Mouse (Mus musculus): Measurements from ENCODE around the gene Bcl2. TPM values are rescaled to one million over a fixed set of nuclear protein-coding genes. Genes with fewer than 3 reads are reported as not detected.

Gene Bcl2
- total RNA-seq, 1 experiment = 0.98 TPM

- TF ChIP-seq MAFK (IDR thresholded peaks at IDR 0.05; ENCODE audit: insufficient read depth, low read depth, low read length) = no peak
- no peak for TF ChIP-seq CHD2 (IDR thresholded peaks at IDR 0.05; ENCODE audit: low read depth, low read length)
- no peak for TF ChIP-seq ZNF384 (IDR thresholded peaks at IDR 0.05; ENCODE audit: low read depth, low read length)
- TF ChIP-seq HCFC1 (IDR thresholded peaks at IDR 0.05; ENCODE audit: borderline replicate concordance, insufficient read depth, low read length) = no peak
- TF ChIP-seq ZC3H11A (IDR thresholded peaks at IDR 0.05; ENCODE audit: borderline replicate concordance, low read depth, low read length) = no peak
- H3K9ac ChIP-seq (ENCODE audit: insufficient read depth, low read depth, low read length, poor library complexity, severe bottlenecking) = no peak overlapping the region
- in situ Hi-C loops (cut with MboI; ENCODE audit: low sequenced_read_pairs in 2 of 2, unreplicated experiment in 2 of 2) = no loop called here
Observed at GRCm38 (mm10) chr1:106748555-106749315, 34.7 kb upstream of the Bcl2 start.

GRCm38 (mm10) chr1:106742980-106743379 lies 28.9 kb upstream of the Bcl2 start:
- Histone ChIP-seq H3K4me1 (ENCODE audit: control insufficient read depth in 2 of 2, insufficient read depth in 2 of 2, low read length in 2 of 2, poor library complexity in 1 of 2) (no peaks in the 10 kb centered on the region), H3K9me3 (ENCODE audit: control insufficient read depth, insufficient read depth, low read depth, low read length) (no peaks in the 10 kb centered on the region), H3K36me3 (ENCODE audit: control insufficient read depth, insufficient read depth, low read length, poor library complexity, severe bottlenecking) (peaks cover 25% of the 10 kb centered on the region), H3K4me3 (ENCODE audit: insufficient read depth in 1 of 2, low read depth in 1 of 2, low read length in 2 of 2, poor library complexity in 1 of 2, severe bottlenecking in 1 of 2) (no peak overlapping the region), H3K9ac (ENCODE audit: insufficient read depth, low read depth, low read length, poor library complexity, severe bottlenecking) (no peak overlapping the region), H3K27ac (ENCODE audit: insufficient read depth, low read depth, low read length, poor library complexity, severe bottlenecking) (no peak overlapping the region)
- TF ChIP-seq CHD2 (IDR thresholded peaks at IDR 0.05; ENCODE audit: low read depth, low read length) (no peak), ZNF384 (IDR thresholded peaks at IDR 0.05; ENCODE audit: low read depth, low read length) (no peak), HCFC1 (IDR thresholded peaks at IDR 0.05; ENCODE audit: borderline replicate concordance, insufficient read depth, low read length) (no peak), MAFK (IDR thresholded peaks at IDR 0.05; ENCODE audit: insufficient read depth, low read depth, low read length) (no peak), ZC3H11A (IDR thresholded peaks at IDR 0.05; ENCODE audit: borderline replicate concordance, low read depth, low read length) (no peak)
- in situ Hi-C loops (cut with MboI; ENCODE audit: low sequenced_read_pairs in 2 of 2, unreplicated experiment in 2 of 2) = no loop called here
- DNase-seq (ENCODE audit: low read depth, low spot score) = no peak

More at GRCm38 (mm10) chr1:106748555-106749315, 34.7 kb upstream of the Bcl2 start:
- Histone ChIP-seq H3K9me3 (ENCODE audit: control insufficient read depth, insufficient read depth, low read depth, low read length) (no peaks in the 10 kb centered on the region), H3K27ac (ENCODE audit: insufficient read depth, low read depth, low read length, poor library complexity, severe bottlenecking) (no peak overlapping the region), H3K4me1 (ENCODE audit: control insufficient read depth in 2 of 2, insufficient read depth in 2 of 2, low read length in 2 of 2, poor library complexity in 1 of 2) (no peaks in the 10 kb centered on the region), H3K36me3 (ENCODE audit: control insufficient read depth, insufficient read depth, low read length, poor library complexity, severe bottlenecking) (peaks cover 20% of the 10 kb centered on the region), H3K4me3 (ENCODE audit: insufficient read depth in 1 of 2, low read depth in 1 of 2, low read length in 2 of 2, poor library complexity in 1 of 2, severe bottlenecking in 1 of 2) (no peak overlapping the region)
- no peak for DNase-seq (ENCODE audit: low read depth, low spot score)

GRCm38 (mm10) chr1:106740735-106741134 lies 26.7 kb upstream of the Bcl2 start:
- Histone ChIP-seq H3K9me3 (ENCODE audit: control insufficient read depth, insufficient read depth, low read depth, low read length) (no peaks in the 10 kb centered on the region), H3K36me3 (ENCODE audit: control insufficient read depth, insufficient read depth, low read length, poor library complexity, severe bottlenecking) (peaks cover 25% of the 10 kb centered on the region; the same call in 1 of the 2 replicates), H3K4me3 (ENCODE audit: insufficient read depth in 1 of 2, low read depth in 1 of 2, low read length in 2 of 2, poor library complexity in 1 of 2, severe bottlenecking in 1 of 2) (no peak overlapping the region), H3K27ac (ENCODE audit: insufficient read depth, low read depth, low read length, poor library complexity, severe bottlenecking) (no peak overlapping the region), H3K4me1 (ENCODE audit: control insufficient read depth in 2 of 2, insufficient read depth in 2 of 2, low read length in 2 of 2, poor library complexity in 1 of 2) (no peaks in the 10 kb centered on the region), H3K9ac (ENCODE audit: insufficient read depth, low read depth, low read length, poor library complexity, severe bottlenecking) (no peak overlapping the region)
- in situ Hi-C loops (cut with MboI; ENCODE audit: low sequenced_read_pairs in 2 of 2, unreplicated experiment in 2 of 2) = no loop called here
- no peak for DNase-seq (ENCODE audit: low read depth, low spot score)
- TF ChIP-seq ZNF384 (IDR thresholded peaks at IDR 0.05; ENCODE audit: low read depth, low read length) (no peak), ZC3H11A (IDR thresholded peaks at IDR 0.05; ENCODE audit: borderline replicate concordance, low read depth, low read length) (no peak), CHD2 (IDR thresholded peaks at IDR 0.05; ENCODE audit: low read depth, low read length) (no peak), HCFC1 (IDR thresholded peaks at IDR 0.05; ENCODE audit: borderline replicate concordance, insufficient read depth, low read length) (no peak), MAFK (IDR thresholded peaks at IDR 0.05; ENCODE audit: insufficient read depth, low read depth, low read length) (no peak)

GRCm38 (mm10) chr1:106739810-106740209 lies 25.7 kb upstream of the Bcl2 start:
- TF ChIP-seq MAFK (IDR thresholded peaks at IDR 0.05; ENCODE audit: insufficient read depth, low read depth, low read length) (no peak), ZC3H11A (IDR thresholded peaks at IDR 0.05; ENCODE audit: borderline replicate concordance, low read depth, low read length) (no peak), ZNF384 (IDR thresholded peaks at IDR 0.05; ENCODE audit: low read depth, low read length) (no peak), HCFC1 (IDR thresholded peaks at IDR 0.05; ENCODE audit: borderline replicate concordance, insufficient read depth, low read length) (no peak), CHD2 (IDR thresholded peaks at IDR 0.05; ENCODE audit: low read depth, low read length) (no peak)
- H3K27ac ChIP-seq (ENCODE audit: insufficient read depth, low read depth, low read length, poor library complexity, severe bottlenecking) = no peak overlapping the region
- no peak overlapping the region for H3K9ac ChIP-seq (ENCODE audit: insufficient read depth, low read depth, low read length, poor library complexity, severe bottlenecking)
- in situ Hi-C loops (cut with MboI; ENCODE audit: low sequenced_read_pairs in 2 of 2, unreplicated experiment in 2 of 2) = no loop called here
- DNase-seq (ENCODE audit: low read depth, low spot score) = no peak
- peaks cover 24% of the 10 kb centered on the region; the same call in 1 of the 2 replicates for H3K36me3 ChIP-seq (ENCODE audit: control insufficient read depth, insufficient read depth, low read length, poor library complexity, severe bottlenecking)
- no peaks in the 10 kb centered on the region for H3K9me3 ChIP-seq (ENCODE audit: control insufficient read depth, insufficient read depth, low read depth, low read length)
- H3K4me3 ChIP-seq (ENCODE audit: insufficient read depth in 1 of 2, low read depth in 1 of 2, low read length in 2 of 2, poor library complexity in 1 of 2, severe bottlenecking in 1 of 2) = no peak overlapping the region
- H3K4me1 ChIP-seq (ENCODE audit: control insufficient read depth in 2 of 2, insufficient read depth in 2 of 2, low read length in 2 of 2, poor library complexity in 1 of 2) = no peaks in the 10 kb centered on the region
